Mouse (Mus musculus): ENCODE results near the gene Fstl1.

DNA sequence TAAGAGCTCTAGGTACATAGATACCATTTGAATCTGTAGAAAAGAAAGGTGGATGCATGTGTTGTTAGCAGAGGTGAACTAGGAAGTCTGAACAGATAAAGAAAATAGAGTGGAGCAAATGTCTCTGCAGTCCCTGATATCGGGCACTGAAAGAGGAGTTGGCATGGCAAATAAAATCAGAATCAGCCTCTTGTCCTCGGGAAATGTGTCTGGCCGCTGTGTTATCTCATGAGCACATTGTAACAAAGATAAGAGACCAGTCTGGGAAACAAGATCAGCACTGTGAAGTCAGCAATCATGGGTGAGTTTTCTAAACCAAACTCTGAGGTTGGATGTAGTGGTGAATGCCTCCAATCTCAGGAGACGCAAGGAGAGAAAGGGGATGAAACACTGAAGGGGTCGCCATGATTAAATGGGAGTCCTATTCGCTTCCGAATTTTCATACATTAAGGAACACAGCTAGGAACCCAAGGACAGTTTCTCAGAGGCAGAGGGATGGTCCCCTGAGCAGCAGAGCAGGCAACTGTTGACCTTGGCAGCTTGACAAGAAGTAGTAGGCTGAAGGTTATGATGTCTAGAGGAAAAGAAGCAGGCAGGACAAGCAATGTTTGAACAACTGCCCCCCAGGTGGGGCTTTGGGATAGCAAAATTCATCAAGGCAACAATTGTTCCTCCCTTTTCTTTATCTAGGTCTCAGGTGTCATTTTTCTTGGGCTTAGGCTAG, 68.7 kb downstream of the Fstl1 start:
- TF ChIP-seq POLR2A (IDR thresholded peaks at IDR 0.05; ENCODE audit: borderline replicate concordance, extremely low read depth, insufficient read depth, insufficient read length, poor library complexity, severe bottlenecking), result no peak
- TF ChIP-seq CTCF (IDR thresholded peaks at IDR 0.05; ENCODE audit: borderline replicate concordance, extremely low read depth, insufficient read depth, insufficient read length), result no peak

Data from brain, embryonic 14.5 days (tissue).